Mouse (Mus musculus): Measurements from ENCODE around the gene Nup210l. TPM values are rescaled to one million over a fixed set of nuclear protein-coding genes. Genes with fewer than 3 reads are reported as not detected.

The Nup210l gene
- polyA plus RNA-seq, 1 experiment from 2014 or later = 0.16 TPM

DNA sequence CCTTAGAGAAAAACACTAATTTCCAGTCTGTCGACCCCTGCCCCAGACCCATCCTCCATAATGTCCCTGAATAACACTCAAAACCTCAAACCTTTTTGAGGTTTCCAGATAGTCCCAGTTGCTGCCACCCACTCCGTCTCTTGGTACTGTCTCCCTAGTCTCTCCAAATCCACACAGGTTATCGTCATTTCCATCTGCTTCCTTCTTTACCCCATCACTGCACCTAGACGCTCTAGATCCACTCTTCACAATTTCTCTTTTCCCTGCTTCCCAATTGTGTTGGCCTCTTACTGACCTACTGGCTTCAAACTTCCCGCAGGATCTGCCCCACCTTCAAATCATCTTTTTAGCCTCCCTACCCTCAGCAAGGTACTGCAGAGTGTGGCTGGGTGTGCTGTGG, 117.2 kb downstream of the Nup210l start:
- peak overlapping the region; percentile 76 for H3K9ac ChIP-seq (ENCODE audit: low read depth, low read length)
- 20% methylated on average over 5 of the region's 5 CpGs for WGBS
- peak overlapping the region; percentile 83 for H3K4me2 ChIP-seq (ENCODE audit: low read depth, low read length)
- peaks cover 2% of the 10 kb centered on the region; the same call in 1 of the 2 replicates for H3K36me3 ChIP-seq (ENCODE audit: control insufficient read depth, insufficient read depth, low read length)
- no peak overlapping the region for H3K27ac ChIP-seq (ENCODE audit: low read length)
- peak overlapping the region; percentile 61 for H3K4me3 ChIP-seq (ENCODE audit: low read length)
- H3K27me3 ChIP-seq (replicated peaks; ENCODE audit: control insufficient read depth, insufficient read depth, low read length) = no peaks in the 10 kb centered on the region
- ATAC-seq = no peak; the same call in 1 of the 2 replicates
- H3K9me3 ChIP-seq (ENCODE audit: control insufficient read depth, low read length) = no peaks in the 10 kb centered on the region
- H3K4me1 ChIP-seq (ENCODE audit: control insufficient read depth, insufficient read depth, low read length) = no peaks in the 10 kb centered on the region

DNA sequence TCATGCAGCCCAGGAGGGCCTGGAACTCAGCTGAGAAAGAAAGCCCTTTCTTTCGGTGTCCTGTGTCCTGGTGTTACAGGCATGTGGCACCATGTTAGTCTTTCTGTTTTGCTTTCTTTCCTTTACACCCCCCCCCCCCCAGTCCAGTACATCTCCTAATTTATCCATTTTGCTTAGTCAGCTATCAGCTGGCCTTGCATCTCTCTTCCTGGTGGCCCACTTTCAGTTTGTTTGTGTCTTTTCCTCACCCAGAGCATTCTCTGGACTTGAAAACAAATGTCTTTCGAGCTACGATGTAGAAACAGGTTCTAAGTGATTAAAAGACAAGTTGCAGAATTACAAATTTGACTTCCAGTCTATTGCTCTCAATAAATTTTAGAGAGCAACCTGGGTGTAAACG, 118.5 kb downstream of the Nup210l start:
- Histone ChIP-seq H3K9me3 (ENCODE audit: control insufficient read depth, low read length) (no peaks in the 10 kb centered on the region), H3K9ac (ENCODE audit: low read depth, low read length) (no peak overlapping the region), H3K4me1 (ENCODE audit: control insufficient read depth, insufficient read depth, low read length) (no peaks in the 10 kb centered on the region), H3K36me3 (ENCODE audit: control insufficient read depth, insufficient read depth, low read length) (peaks cover 2% of the 10 kb centered on the region; the same call in 1 of the 2 replicates), H3K4me3 (ENCODE audit: low read length) (no peak overlapping the region), H3K27me3 (replicated peaks; ENCODE audit: control insufficient read depth, insufficient read depth, low read length) (no peaks in the 10 kb centered on the region), H3K4me2 (ENCODE audit: low read depth, low read length) (no peak overlapping the region), H3K27ac (ENCODE audit: low read length) (no peak overlapping the region)
- 90% methylated on average over 4 of the region's 4 CpGs for WGBS
- ATAC-seq = no peak

DNA sequence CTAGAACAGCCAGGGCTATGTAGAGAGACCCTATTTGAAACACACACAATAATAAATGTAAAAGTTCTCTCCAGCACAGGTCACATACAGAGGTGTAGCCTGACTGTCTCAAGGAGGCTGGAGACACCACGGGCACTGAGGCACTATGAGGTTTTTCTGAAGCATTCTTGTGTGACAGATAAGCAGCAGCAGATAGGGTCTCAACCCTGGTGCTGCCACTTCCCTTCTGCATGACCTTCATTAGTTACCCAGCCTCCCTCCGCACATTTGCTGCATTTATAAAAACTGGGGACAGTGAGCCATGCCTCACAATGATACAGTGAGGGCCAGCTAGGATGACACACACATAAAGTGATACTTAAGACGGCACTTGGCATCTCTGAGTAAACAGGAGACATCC, 119.0 kb downstream of the Nup210l start:
- Histone ChIP-seq H3K27me3 (replicated peaks; ENCODE audit: control insufficient read depth, insufficient read depth, low read length) (no peaks in the 10 kb centered on the region), H3K4me2 (ENCODE audit: low read depth, low read length) (no peak overlapping the region), H3K4me3 (ENCODE audit: low read length) (no peak overlapping the region), H3K4me1 (ENCODE audit: control insufficient read depth, insufficient read depth, low read length) (no peaks in the 10 kb centered on the region), H3K27ac (ENCODE audit: low read length) (no peak overlapping the region), H3K9me3 (ENCODE audit: control insufficient read depth, low read length) (no peaks in the 10 kb centered on the region), H3K36me3 (ENCODE audit: control insufficient read depth, insufficient read depth, low read length) (peaks cover 2% of the 10 kb centered on the region; the same call in 1 of the 2 replicates), H3K9ac (ENCODE audit: low read depth, low read length) (no peak overlapping the region)
- no peak for ATAC-seq
- 70% methylated on average over 3 of the region's 3 CpGs for WGBS

- H3K27ac ChIP-seq (ENCODE audit: low read length) = no peak overlapping the region
- no peaks in the 10 kb centered on the region for H3K9me3 ChIP-seq (ENCODE audit: control insufficient read depth, low read length)
- WGBS = 83% methylated on average over 10 of the region's 10 CpGs
- no peak overlapping the region for H3K4me3 ChIP-seq (ENCODE audit: low read length)
- no peaks in the 10 kb centered on the region for H3K4me1 ChIP-seq (ENCODE audit: control insufficient read depth, insufficient read depth, low read length)
- H3K9ac ChIP-seq (ENCODE audit: low read depth, low read length) = no peak overlapping the region
- no peaks in the 10 kb centered on the region for H3K27me3 ChIP-seq (replicated peaks; ENCODE audit: control insufficient read depth, insufficient read depth, low read length)
- no peak for ATAC-seq
- H3K36me3 ChIP-seq (ENCODE audit: control insufficient read depth, insufficient read depth, low read length) = peaks cover 2% of the 10 kb centered on the region; the same call in 1 of the 2 replicates
- H3K4me2 ChIP-seq (ENCODE audit: low read depth, low read length) = no peak overlapping the region
Observed at GRCm38 (mm10) chr3:90224331-90224730, 120.4 kb downstream of the Nup210l start.

DNA sequence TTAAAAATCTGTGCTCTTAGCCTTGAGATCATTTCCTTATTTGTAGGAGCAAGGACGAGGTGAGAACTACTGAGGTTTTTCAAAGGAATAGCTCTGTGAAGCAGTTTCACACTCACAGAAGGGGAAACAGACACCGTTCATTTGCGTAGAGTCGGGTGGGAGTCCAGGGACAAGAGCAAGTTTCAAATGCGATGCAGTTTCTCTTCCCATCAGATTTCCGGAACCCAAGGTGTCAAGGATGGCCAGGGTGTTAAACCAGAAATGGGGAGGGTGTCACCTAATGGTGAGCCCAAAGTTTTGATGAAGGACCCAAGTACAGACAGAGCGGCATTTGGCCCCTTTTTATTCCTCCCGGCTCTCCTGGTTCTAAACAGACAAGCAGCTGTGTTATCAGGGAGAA, 127.1 kb downstream of the Nup210l start:
- Histone ChIP-seq H3K9ac (ENCODE audit: low read depth, low read length) (peak overlapping the region; percentile 94), H3K27me3 (replicated peaks; ENCODE audit: control insufficient read depth, insufficient read depth, low read length) (no peaks in the 10 kb centered on the region), H3K36me3 (ENCODE audit: control insufficient read depth, insufficient read depth, low read length) (peaks cover 7% of the 10 kb centered on the region), H3K27ac (ENCODE audit: low read length) (peak overlapping the region; percentile 95), H3K4me3 (ENCODE audit: low read length) (peak overlapping the region; percentile 86), H3K4me1 (ENCODE audit: control insufficient read depth, insufficient read depth, low read length) (peaks cover 3% of the 10 kb centered on the region; the same call in 1 of the 2 replicates), H3K4me2 (ENCODE audit: low read depth, low read length) (peak overlapping the region; percentile 69), H3K9me3 (ENCODE audit: control insufficient read depth, low read length) (no peaks in the 10 kb centered on the region)
- ATAC-seq = no peak
- WGBS = 12% methylated on average over 8 of the region's 8 CpGs

GRCm38 (mm10) chr3:90231507-90232333, 127.8 kb downstream of the Nup210l start, which contains the start of gene Jtb:
Jtb (plus strand) TSS chr3:90231597.
- Histone ChIP-seq H3K27ac (ENCODE audit: low read length) (peak within 1 kb of the TSS; percentile 95), H3K27me3 (replicated peaks; ENCODE audit: control insufficient read depth, insufficient read depth, low read length) (no peaks in the 10 kb centered on the region), H3K4me3 (ENCODE audit: low read length) (peak within 1 kb of the TSS; percentile 86), H3K9me3 (ENCODE audit: control insufficient read depth, low read length) (no peaks in the 10 kb centered on the region), H3K4me1 (ENCODE audit: control insufficient read depth, insufficient read depth, low read length) (peaks cover 3% of the 10 kb centered on the region; the same call in 1 of the 2 replicates), H3K9ac (ENCODE audit: low read depth, low read length) (peak within 1 kb of the TSS; percentile 94), H3K36me3 (ENCODE audit: control insufficient read depth, insufficient read depth, low read length) (peaks cover 7% of the 10 kb centered on the region), H3K4me2 (ENCODE audit: low read depth, low read length) (peak within 1 kb of the TSS; percentile 69)
- ATAC-seq = peak; percentile 99
- under 1% methylated on average over 60 of the region's 61 CpGs for WGBS

- Histone ChIP-seq H3K27me3 (replicated peaks; ENCODE audit: control insufficient read depth, insufficient read depth, low read length) (no peaks in the 10 kb centered on the region), H3K9ac (ENCODE audit: low read depth, low read length) (no peak overlapping the region), H3K36me3 (ENCODE audit: control insufficient read depth, insufficient read depth, low read length) (no peaks in the 10 kb centered on the region; the same call in 1 of the 2 replicates), H3K4me1 (ENCODE audit: control insufficient read depth, insufficient read depth, low read length) (peaks cover 4% of the 10 kb centered on the region), H3K4me2 (ENCODE audit: low read depth, low read length) (no peak overlapping the region), H3K4me3 (ENCODE audit: low read length) (no peak overlapping the region), H3K9me3 (ENCODE audit: control insufficient read depth, low read length) (no peaks in the 10 kb centered on the region), H3K27ac (ENCODE audit: low read length) (no peak overlapping the region)
- ATAC-seq = peak; percentile 41
- 95% methylated on average over 2 of the region's 2 CpGs for WGBS
Observed at GRCm38 (mm10) chr3:90241251-90241650, 137.3 kb downstream of the Nup210l start.

- Histone ChIP-seq H3K9ac (ENCODE audit: low read depth, low read length) (no peak overlapping the region), H3K4me3 (ENCODE audit: low read length) (no peak overlapping the region), H3K4me2 (ENCODE audit: low read depth, low read length) (no peak overlapping the region), H3K27me3 (replicated peaks; ENCODE audit: control insufficient read depth, insufficient read depth, low read length) (no peaks in the 10 kb centered on the region), H3K36me3 (ENCODE audit: control insufficient read depth, insufficient read depth, low read length) (no peaks in the 10 kb centered on the region; the same call in 1 of the 2 replicates), H3K9me3 (ENCODE audit: control insufficient read depth, low read length) (no peaks in the 10 kb centered on the region), H3K27ac (ENCODE audit: low read length) (no peak overlapping the region), H3K4me1 (ENCODE audit: control insufficient read depth, insufficient read depth, low read length) (peaks cover 4% of the 10 kb centered on the region)
- 86% methylated on average over 10 of the region's 10 CpGs for WGBS
- no peak for ATAC-seq
Observed at GRCm38 (mm10) chr3:90241669-90242358, 137.9 kb downstream of the Nup210l start.

GRCm38 (mm10) chr3:90242984-90243775, 139.2 kb downstream of the Nup210l start, which contains the start of gene Creb3l4:
Creb3l4 (minus strand) TSS chr3:90243512.
- WGBS = 5% methylated on average over 19 of the region's 19 CpGs
- no peaks in the 10 kb centered on the region for H3K9me3 ChIP-seq (ENCODE audit: control insufficient read depth, low read length)

More at GRCm38 (mm10) chr3:90242984-90243775, 139.2 kb downstream of the Nup210l start, which contains the start of gene Creb3l4:
- Histone ChIP-seq H3K4me1 (ENCODE audit: control insufficient read depth, insufficient read depth, low read length) (peaks cover 7% of the 10 kb centered on the region), H3K27me3 (replicated peaks; ENCODE audit: control insufficient read depth, insufficient read depth, low read length) (no peaks in the 10 kb centered on the region), H3K4me3 (ENCODE audit: low read length) (peak within 1 kb of the TSS; percentile 39), H3K9ac (ENCODE audit: low read depth, low read length) (peak within 1 kb of the TSS; percentile 37), H3K36me3 (ENCODE audit: control insufficient read depth, insufficient read depth, low read length) (no peaks in the 10 kb centered on the region; the same call in 1 of the 2 replicates), H3K27ac (ENCODE audit: low read length) (peak within 1 kb of the TSS; percentile 26), H3K4me2 (ENCODE audit: low read depth, low read length) (peak within 1 kb of the TSS; percentile 59)
- ATAC-seq = peak; percentile 54

Measured in intestine, embryonic 16.5 days (tissue).